Mouse (Mus musculus) layer of hippocampus, postnatal 25 days (tissue): Measurements from ENCODE around the gene Cox5b. TPM values are rescaled to one million over a fixed set of nuclear protein-coding genes. Genes with fewer than 3 reads are reported as not detected.
"Not testable (repeated sequence)": the region's sequence is repeated elsewhere in the genome, so short reads cannot be mapped to it uniquely, and the experiment has no call there.

Experiments used
- DNase-seq, 2 experiments: peaks; one replicate each; pipeline ENCODE4 v3.0.0; 2022; ENCODE audit warnings: mixed read lengths in 2 of 2, low spot score in 1 of 2; ENCODE audit errors: extremely low spot score in 1 of 2
- total RNA-seq, 2 experiments: library from RNA; stranded (reverse); gene quantifications; 2 replicates each; pipeline ENCODE4 v1.2.3; 2021

The Cox5b gene
- 100 to 1,000 TPM; 725 to 736 TPM for total RNA-seq

GRCm38 (mm10) chr1:36691271-36692155, at the start of gene Cox5b:
Gene Cox5b, plus strand, starts transcription at chr1:36691449.
- DNase-seq = peak; percentile 84 to 93

DNA sequence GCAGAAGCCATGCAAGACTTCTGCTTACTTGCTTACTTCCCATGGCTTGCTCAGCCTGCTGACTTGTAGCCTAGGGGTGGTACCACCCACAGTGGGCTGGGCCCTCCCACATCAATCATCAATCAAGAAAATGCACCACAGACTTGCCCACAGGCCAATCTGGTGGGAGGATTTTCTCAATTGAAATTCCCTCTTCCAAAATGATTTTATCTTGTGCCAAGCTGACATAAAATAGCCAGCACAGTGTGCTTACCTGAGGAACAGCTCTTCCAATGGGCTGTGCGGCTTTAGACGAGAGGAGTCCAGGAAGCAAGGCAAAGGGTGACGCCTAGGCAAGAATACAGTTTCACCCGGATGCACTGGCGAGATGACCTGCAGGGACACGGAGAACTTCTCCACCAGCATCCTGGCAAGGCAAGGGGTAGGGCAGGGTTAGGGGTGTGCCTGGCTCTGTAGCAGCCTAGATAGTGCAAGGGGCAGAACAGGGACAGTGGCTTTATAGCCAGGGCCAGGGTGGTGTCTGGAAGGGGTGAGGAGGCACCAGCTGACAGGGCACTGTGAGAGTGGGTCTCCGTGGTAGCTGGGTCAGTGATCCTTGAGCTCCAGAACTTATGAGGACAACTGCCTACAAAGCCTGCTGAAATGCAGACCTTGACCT, 47.2 kb upstream of the Cox5b start:
- DNase-seq = no peak

DNA sequence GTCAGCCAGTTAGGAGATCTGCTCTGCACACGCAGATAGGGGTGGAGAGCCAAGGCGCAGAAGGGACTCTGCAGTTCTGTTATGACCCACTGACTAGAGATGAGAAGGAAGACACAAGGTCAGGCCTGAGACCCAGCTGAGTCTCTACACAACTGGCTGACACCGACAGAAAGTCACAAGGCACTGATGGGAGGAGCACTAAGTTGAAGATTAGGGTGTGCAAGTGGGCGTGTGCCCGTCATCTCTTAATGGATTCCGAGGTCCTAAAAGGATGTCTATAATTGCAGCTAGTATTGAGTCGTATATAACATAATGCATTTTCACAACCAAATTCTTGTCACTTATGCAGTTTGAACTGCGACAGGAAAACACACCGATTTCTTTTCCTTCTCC, 46.6 kb upstream of the Cox5b start:
- no peak for DNase-seq

- no peak for DNase-seq
Measured at GRCm38 (mm10) chr1:36646285-36646684, 45.0 kb upstream of the Cox5b start.

DNA sequence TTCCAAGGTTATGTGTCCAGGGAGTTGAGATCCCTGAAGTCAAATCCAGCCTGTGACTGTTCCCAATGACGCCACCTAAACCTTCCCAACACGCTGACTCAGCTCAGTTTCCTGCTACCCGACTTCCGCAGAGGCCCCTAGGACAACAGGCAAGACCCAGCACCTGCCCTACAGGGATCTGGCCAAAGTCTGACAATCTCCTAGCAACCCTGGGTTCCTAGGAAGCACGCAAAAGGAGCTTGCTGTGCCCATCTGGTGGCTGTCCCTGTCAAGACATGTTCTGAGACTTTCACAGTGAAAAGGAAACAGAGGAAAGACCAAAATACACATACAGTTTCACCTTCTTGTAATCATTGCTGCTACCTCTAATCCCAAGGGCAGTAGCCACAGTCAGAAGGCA, 43.6 kb upstream of the Cox5b start:
- no peak for DNase-seq

DNA sequence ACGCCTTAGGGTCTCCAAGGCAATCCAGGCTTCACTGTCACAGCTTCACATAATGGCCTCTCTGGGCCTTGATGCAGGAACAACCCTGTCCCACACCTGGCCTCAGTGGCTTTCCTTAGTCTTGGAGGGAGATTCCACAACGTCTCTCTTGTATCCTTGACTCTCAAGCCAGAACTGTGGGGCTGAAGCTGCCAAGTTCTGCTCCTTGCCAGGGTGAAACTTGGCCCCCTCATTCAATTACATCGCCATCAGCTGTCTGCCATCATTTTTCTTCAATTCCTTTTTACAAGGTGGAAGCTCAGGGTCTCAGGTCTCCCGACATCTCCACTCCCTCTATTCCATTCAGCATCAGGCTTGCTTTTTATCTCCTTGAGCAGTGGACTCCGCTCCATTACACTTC, 36.2 kb upstream of the Cox5b start:
- DNase-seq = no peak

DNA sequence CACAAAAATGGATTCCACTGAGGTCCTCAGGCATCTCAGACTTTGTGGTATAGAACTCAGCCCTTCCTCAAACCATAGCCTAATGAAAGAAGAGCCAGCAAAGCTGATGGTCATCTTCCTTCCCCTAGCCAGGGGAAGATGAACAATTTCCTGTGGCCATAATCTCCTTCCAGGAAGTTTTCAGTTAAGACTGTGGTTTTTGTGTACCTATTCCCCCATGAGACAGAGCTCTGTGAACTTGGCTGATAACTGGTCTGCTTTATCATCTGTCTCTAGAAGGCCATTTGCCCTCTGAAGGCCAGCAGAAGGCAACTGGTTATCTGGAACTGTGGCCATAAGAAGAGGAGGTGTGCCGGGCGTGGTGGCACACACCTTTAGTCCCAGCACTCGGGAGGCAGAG, 35.0 kb upstream of the Cox5b start:
- no peak for DNase-seq

DNA sequence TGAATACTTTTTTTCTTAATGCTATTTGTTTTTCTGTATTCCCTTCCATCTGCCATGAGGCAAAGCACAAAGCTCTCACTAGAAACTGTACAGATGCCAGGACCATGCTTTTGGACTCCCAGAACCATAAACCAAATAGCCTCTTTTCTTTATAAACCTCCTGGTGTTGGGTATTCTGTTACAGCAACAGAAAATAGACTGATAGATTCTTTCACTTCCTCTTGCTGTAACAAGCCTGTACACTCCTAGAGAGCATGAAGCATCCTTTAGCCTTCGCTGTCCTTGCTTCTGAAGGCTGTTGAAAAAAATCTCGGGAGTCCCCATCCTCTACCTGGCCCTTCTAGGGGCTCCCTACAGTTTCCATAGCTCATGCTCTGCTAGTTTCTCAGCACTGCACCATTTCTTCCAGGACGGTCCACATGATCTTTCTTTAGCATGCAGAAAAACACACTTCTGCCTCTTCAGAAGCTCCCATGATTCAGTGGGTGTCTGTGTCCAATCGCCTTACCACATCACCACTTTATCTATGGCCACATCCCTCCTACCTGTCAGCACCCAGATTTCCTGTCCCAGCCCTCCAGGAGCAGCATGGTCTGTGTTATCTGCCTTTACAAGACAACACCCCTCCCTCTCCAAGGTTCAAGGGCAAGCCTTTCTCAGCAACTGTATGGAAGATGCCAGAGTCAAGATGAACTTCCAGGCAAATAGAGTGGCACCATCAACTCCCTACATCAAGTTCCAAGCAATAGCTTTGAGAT, 33.4 kb upstream of the Cox5b start:
- no peak for DNase-seq

DNA sequence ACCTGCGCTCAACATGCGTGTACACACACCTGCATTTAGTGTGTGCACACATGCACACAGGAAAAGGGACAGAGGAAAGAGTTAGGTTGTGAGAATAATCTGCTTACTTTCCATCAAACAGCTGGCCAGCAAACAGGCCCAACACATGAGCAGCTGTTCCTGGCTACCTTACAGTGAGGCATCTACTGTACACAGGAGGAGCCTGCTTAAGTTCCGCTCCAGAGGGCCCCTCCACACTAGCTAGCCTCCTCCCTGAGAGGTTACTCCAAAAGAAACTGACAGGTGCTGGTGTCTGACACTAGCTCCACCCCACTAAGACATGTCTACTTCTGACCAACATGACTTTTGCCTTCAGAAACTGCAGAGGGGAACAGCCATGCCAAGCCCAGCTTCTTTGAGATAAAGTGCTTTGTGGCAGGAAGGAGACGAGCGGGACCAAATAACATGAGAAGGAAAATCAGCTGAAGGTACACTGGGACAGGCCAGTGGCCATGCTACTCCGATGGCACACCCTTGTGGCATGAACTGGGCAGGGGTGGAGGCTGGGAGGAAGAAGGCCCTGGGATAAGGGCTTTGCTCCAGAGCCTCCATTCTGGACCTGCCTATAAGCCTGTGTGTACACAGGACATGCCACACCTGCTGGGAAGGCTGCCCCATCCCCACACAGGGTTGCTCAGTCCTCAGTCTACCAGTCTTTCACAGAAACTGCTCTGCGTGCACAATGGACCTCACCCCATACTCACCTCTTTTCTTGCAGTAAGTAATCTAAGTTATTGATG, 32.4 kb upstream of the Cox5b start:
- no peak for DNase-seq

- DNase-seq = peak in 1 of 2 experiments; percentile 8
Measured at GRCm38 (mm10) chr1:36664457-36664856, 26.8 kb upstream of the Cox5b start.

DNA sequence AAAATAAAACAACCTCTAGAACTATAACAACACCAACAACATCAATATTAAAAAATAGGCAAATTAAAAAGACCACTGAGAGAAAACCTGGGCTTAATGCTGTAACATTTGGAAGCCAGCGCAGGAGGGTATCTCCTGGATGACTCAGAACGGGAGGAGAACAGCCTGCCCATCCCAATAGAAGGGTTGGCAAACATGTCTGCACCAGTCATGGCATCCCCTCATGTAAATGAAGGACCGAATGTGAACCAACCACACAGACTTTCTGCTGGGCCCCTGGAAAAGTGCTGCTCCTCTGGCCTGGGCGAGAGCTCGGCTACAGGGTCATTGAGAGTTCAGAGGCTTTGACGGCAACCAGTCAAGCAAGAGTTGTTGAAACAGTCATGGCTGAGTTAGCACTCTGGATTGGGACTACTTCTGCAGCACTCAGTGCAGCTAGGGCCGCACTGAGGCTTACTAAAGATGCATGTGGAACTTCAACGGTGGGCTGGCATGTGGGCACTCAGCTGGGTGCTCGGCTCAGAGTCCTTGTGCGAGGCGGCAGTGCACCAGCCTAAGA, 26.0 kb upstream of the Cox5b start:
- no peak for DNase-seq

- no peak for DNase-seq
Measured at GRCm38 (mm10) chr1:36665934-36666333, 25.3 kb upstream of the Cox5b start.

GRCm38 (mm10) chr1:36668007-36668406, 23.2 kb upstream of the Cox5b start:
- not testable (repeated sequence) for DNase-seq

- DNase-seq = no peak
Measured at GRCm38 (mm10) chr1:36670256-36670655, 21.0 kb upstream of the Cox5b start.

- no peak for DNase-seq
Measured at GRCm38 (mm10) chr1:36671260-36671659, 20.0 kb upstream of the Cox5b start.

GRCm38 (mm10) chr1:36672648-36673350, 18.4 kb upstream of the Cox5b start:
- DNase-seq = no peak

- DNase-seq = no peak
Measured at GRCm38 (mm10) chr1:36674936-36675335, 16.3 kb upstream of the Cox5b start.

- DNase-seq = no peak
Measured at GRCm38 (mm10) chr1:36680893-36681292, 10.4 kb upstream of the Cox5b start.

DNA sequence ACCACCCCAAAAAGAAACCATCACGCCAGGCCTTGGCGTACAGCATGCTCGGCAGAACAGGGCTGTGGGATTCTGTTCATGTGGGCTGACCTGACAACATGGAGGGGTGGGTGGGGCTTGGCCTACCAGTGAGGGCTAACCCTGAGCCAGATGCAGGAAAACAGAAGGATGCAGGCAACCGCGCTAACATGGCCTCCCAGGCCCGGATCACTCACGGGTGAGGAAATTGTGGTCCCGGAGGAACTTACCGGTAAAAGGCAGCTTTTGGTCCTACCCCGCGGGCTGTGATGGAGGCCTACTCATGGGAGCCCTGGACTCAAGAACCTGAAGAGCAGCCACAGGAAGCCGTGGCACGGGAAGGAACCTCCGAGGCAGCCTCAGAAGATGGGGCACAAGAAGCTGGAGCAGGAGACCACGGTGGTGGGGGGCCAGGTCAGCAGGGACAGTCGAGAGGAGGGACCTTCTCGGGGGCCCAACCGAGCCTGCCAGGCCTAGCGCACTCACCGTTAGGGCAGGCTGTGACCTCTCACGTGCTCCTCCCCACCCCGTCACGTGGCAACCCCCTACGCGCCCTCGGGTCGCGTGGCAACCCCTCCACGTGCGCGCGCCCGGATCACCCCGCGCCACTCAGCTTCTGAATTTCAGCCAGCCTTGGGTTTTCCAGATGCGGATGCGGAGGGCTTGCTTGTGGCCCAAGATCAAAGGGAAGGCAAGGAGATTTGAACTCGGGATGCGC, 8.5 kb upstream of the Cox5b start, which contains the start of gene Fam178b:
Gene Fam178b, minus strand, starts transcription at position 564 of the 736 bp plus-strand sequence.
- DNase-seq = no peak
